Mouse (Mus musculus) erythroblast, adult 5-6 weeks (primary cell): ENCODE data around the gene Rab3gap2. TPM values are rescaled to one million over a fixed set of nuclear protein-coding genes. Genes with fewer than 3 reads are reported as not detected.
"Not testable (repeated sequence)": the region's sequence is repeated elsewhere in the genome, so short reads cannot be mapped to it uniquely, and the experiment has no call there.

ENCODE experiments used
- ATAC-seq: replicated peaks from 2 replicates; pipeline ENCODE4 v1.8.0; 2016; ENCODE audit warnings: moderate number of reproducible peaks, mild to moderate bottlenecking, moderate TSS enrichment, inconsistent platforms; ENCODE audit not compliant: poor library complexity, low FRiP score, severe bottlenecking
- total RNA-seq, 2 experiments: library from RNA; stranded (forward) in 1 of 2; stranded (reverse) in 1 of 2; fragments of 150-400 nt in 1 of 2; fragments of 200-764, 138-1000 nt in 1 of 2; gene quantifications; 2 replicates each; pipeline versions ENCODE4 v1.2.3 to v1.2.4; 2015 to 2017; ENCODE audit warnings: low replicate concordance in 2 of 2

Gene Rab3gap2
- total RNA-seq, 2 experiments from 2014 or later, result 12.7 to 14.7 TPM

DNA sequence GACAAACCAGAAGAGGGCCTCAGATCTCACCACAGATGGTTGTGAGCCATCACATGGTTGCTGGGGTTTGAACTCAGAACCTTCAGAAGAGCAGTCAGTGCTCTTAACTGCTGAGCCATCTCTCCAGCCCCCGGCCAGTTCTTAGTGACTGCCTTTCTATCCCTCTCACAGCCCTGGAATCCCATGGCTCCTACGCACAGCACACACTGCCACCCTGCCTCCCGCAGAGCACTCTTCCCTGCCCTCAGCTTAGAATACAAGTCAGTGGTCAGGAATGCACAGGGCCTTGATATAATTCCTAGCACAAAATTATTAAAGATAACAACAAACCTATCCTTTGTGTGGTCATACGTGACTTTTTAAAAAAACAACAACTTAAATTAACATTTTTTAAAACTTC is 110.6 kb downstream of the Rab3gap2 start:
- no peak for ATAC-seq

DNA sequence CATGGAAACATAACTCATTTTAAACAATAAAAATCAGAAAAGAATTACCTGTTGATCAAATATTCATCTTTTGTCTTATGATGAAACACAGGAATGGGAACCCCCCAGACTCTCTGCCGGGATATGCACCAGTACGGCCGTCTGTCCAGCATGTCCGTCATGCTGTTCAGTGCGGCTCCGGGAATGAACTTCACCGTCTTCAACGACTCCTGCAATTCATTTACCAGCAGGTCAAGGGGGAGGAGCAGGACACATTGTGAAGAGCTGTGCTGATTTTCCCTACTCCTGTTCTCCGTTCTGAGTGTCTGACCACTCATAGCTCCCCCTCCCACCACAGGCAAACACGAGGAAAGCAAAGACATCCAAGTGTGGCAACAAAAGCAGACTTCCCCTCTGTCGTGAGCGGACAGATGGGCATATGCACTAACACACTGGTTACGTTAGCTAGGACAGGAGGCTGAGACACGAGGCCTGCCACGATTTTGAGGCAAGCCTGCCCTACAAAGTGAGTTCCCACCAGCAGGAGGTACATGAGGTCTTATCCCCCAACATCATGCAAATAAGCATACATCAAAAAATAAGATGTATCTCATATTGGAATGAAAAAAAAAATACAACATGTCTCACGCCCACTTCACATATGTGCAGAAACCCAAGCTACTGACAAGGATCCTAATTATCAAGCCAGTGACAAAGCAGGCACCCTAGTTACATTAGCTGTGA is 112.1 kb downstream of the Rab3gap2 start:
- ATAC-seq, result no peak

DNA sequence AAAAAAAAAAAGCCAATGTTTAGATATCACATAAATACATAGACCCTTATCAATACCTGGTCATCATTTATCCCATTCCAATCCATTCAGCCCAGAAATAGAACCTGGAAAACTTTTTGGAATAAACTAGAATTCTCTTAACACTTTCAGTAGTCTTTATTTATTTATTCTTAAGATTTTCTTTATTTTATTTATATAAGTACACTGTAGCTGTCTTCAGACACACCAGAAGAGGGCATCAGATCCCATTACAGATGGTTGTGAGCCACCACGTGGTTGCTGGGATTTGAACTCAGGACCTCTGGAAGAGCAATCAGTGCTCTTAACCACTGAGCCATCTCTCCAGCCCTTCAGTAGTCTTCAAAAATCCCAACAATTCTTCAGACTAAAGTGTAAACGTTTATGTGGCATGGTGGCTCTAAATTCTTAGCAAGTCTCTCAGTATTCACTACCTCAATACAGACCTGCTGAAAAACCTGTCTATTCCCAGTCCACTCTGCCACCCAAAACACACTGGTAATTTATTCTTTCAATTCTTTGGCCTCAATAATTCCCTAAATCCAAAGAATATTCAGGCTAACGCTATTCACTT is 123.9 kb downstream of the Rab3gap2 start:
- not testable (repeated sequence) for ATAC-seq

DNA sequence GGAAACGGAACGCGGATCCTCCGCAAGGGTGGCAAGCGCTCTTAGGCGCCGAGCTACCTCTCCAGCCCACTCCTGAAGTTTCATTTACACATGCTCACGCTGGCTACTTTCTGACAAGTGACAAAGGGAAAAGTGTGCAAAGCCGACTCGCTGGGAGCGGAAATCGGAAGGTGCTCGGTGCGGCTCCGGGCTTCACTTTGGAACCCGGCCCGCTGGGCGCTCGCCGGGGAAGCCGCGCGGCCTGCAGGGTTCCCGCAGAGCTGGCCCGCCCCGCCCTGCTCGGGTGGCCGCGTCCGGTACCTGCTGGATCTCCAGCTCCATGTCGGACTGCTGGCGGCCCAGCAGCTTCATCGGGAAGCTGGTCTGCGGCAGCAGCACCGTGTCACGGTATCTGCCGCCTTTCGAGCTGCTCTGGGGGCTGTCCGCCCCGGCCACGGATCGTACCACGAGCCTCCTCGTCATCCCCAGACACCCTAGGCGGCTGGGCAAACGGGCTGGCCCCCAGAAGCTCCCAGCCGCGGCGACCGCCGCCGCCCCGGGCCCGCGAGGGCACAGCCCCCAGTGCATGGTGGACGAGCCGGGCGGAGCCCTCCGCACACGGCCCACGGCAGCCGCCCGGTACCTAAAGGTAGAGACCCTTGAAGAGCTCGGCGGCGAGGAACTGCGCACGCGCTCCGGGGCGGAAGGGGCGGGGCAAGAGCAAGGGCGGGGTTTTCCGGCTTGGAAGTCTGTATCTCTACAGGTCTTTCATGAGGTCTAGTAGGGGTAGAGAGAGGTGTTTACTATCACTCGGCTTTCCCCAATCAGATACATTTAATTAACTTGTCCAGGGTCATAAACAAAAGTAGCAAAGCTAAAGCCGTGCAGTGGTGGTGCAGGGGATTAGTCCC is 125.0 kb downstream of the Rab3gap2 start, which contains the start of gene Iars2:
Iars2 (minus strand) TSS at position 676 of the 890 bp plus-strand sequence.
- peak; percentile 87 for ATAC-seq

DNA sequence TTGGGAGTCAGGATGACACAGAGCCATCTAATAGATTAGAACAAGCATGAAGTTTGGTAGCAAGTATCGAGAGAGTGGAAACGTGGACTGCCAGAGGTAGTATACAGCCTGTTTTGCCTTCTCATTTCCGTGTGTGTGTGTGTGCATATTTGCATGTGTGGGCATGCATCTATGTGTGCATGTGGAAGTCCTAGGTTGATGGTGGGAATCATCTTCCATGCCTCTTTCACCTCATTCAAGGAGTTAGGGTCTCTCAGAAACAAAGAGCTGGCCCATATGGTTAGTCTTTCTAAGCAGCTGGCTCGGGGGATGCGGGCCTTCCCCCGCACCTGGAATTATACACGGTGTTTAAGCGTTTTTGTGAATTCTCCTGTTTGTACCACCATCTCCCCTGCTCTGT is 125.9 kb downstream of the Rab3gap2 start:
- no peak for ATAC-seq

DNA sequence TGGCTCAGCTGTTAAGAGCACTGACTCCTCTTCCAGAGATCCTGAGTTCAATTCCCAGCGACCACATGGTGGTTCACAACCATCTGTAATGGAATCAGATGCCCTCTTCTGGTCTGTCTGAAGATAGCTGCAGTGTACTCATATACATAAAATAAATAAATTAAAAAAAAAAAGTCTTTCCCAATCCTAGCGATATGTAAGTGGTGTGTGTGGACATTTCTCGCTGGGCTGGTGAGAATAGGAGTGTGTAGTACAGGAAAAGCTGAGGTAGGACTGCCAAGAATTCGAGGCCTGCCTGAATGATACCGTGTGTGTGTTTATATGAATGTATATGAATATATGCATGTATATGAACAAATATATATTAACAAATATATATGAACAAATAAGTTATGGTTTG is 127.4 kb downstream of the Rab3gap2 start:
- ATAC-seq, result no peak

DNA sequence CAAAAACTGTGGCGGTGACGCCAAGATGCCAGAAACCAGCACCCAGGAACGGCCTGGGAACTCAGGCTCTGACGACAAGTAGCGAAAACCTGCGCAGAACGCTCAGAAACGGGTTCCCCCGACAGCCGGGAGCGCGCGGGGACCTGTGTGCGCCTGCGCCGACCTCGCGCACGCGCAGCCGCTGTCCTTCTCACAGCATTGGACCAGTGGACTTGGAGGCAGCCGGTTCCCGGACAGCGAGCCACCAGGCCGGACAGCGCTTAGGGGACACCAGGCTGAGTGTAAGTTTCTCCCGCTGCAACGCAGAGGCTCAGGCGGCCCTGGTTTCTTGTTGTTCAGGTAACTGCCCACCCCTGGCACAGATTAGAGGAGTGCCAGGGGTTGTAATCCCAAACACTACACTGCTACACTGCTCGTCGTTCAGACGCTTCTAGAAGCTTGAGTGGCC is 128.1 kb downstream of the Rab3gap2 start, which contains the start of gene Bpnt1:
Bpnt1 (plus strand) TSS at position 167 of the 448 bp plus-strand sequence.
- ATAC-seq, result peak; percentile 81

DNA sequence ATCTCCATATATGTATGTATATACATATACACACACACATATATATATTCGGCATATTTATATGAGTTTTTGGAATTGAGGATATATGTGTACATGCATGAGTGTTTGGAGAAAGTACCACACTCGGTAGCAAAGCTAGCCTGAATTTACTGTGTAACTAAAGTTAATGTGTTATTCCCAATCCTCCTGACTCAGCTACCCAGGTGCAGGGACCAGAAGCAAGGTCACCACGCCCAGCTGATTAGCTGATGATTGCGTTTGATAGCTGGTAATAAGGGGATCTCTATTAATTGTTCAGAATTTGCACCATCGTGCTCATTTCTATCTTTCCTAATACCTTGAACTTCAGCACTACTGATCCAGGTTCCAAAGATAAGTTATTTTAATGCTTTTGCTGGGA is 129.7 kb downstream of the Rab3gap2 start:
- ATAC-seq, result no peak

DNA sequence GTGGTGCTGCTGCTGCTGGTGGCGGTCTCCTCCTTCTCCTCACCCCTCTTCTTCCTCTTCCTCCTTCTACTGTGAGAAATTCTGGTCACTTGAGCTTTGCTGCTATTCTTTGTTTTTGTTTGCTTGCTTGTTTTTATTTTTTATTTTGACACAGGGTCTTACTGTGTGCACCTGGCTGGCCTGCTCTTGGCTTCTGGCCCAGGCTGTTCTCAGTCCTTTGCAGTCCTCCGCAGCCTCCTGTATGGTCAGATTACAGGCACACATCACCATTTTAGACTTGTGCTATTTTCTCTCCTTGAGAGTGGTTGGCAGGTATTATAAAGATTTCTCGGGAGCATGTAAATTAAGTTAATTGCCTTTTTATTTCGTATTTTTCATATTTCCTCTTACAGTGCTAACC is 130.2 kb downstream of the Rab3gap2 start:
- no peak for ATAC-seq

DNA sequence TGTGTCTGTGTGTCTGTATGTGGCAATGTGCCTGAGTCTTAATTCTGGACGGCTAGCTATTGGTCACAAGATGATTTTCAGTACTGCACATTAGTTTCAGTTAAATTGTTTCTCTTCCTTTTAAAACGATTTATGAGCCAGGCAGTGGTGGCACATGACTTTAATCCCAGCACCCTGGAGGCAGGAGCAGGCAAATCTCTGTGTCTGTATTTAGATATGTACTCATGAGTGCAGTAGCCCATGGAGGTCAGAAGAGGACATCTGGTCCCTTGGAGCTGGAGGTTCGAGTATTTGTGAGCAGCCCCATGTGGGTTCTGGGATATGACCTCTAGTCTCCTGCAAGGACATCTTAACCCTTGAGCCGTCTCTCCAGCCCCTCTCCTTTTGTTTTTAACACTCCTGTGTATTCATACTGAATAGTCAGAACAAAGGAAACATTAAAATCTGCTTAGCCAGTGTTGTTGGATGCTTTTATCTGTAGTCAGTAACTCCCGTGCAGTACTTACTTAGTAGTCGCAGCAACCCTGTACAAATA is 131.4 kb downstream of the Rab3gap2 start:
- ATAC-seq, result no peak

Other genes with a start within 250 kb of the Rab3gap2 start
- gene Mark1, start 204.5 kb upstream of the Rab3gap2 start, total RNA-seq (2015; ENCODE audit: low replicate concordance), result not detected in 2 replicates
- gene Mark1, start 204.5 kb upstream of the Rab3gap2 start, total RNA-seq (2017; ENCODE audit: low replicate concordance), result not detected in 2 replicates
- 11.7 and 17.3 TPM in 2 replicates for gene Iars2, start 125.3 kb downstream of the Rab3gap2 start, total RNA-seq (2015; ENCODE audit: low replicate concordance)
- gene Iars2, start 125.3 kb downstream of the Rab3gap2 start, total RNA-seq (2017; ENCODE audit: low replicate concordance), result 12.5 and 17.3 TPM in 2 replicates
- 1.5 and 3.3 TPM in 2 replicates for gene Bpnt1, start 128.0 kb downstream of the Rab3gap2 start, total RNA-seq (2015; ENCODE audit: low replicate concordance)
- gene Bpnt1, start 128.0 kb downstream of the Rab3gap2 start, total RNA-seq (2017; ENCODE audit: low replicate concordance), result 1.7 and 2.5 TPM in 2 replicates
- gene Eprs, start 158.9 kb downstream of the Rab3gap2 start, total RNA-seq (2015; ENCODE audit: low replicate concordance), result 18.6 and 34.2 TPM in 2 replicates
- 36.1 and 40.1 TPM in 2 replicates for gene Eprs, start 158.9 kb downstream of the Rab3gap2 start, total RNA-seq (2017; ENCODE audit: low replicate concordance)